Mouse (Mus musculus): ENCODE measurements around the gene Slc30a1.

- TF ChIP-seq CTCF (IDR thresholded peaks at IDR 0.05; ENCODE audit: low read depth, low read length) (no peak), POLR2A (IDR thresholded peaks at IDR 0.05; ENCODE audit: extremely low read depth, insufficient read depth, low read length) (no peak)
These were observed 49.5 kb upstream of the Slc30a1 start for GRCm38 (mm10) chr1:191856886-191857651.
